ENCODE assay signal across 8 mouse cellular contexts in the genomic region with DNA sequence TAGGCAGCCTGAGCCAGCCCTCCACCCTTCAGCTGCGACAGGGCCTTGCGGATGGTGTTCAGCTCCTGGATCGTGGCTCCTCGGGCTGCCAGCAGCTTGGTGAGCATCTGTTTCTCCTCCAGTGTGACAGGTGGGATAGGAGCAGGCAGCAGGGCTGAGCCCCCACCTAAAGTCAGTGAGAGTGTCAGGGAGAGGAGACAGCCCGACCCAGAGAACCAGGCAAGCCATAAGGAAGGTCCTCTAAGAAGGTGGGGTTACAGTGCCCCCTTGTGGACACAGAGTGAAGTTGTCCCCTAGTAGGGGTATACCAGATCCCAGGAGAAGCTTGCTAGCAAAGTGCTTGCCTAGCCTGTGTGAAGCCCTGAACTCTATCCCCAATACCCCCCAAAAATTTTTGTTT. TPM values are rescaled to one million over a fixed set of nuclear protein-coding genes. Genes with fewer than 3 reads are reported as not detected.
DNase-seq lines count a peak whose midpoint lies in the region; ATAC-seq and TF ChIP-seq lines count a peak whose summit lies in the region.

No protein-coding gene starts in this region.

- no peak overlapping the region for H3K27ac ChIP-seq in left cerebral cortex, adult 2 months
- no peak overlapping the region for H3K27ac ChIP-seq in forebrain, embryonic 11.5 days (ENCODE audit: low read depth, low read length)

- no peak overlapping the region for H3K4me2 ChIP-seq in forebrain, embryonic 11.5 days (ENCODE audit: low read depth, low read length, severe bottlenecking)

- 51% methylated on average over 5 of the region's 5 CpGs for WGBS in forebrain, embryonic 11.5 days

- intact Hi-C loops in left cerebral cortex, adult 2 months (cut with DNase I), result no loop called here

- H3K27me3 ChIP-seq in forebrain, embryonic 11.5 days (ENCODE audit: control insufficient read depth, insufficient read depth, low read length), result no peaks in the 10 kb centered on the region

- peaks cover 5% of the 10 kb centered on the region; the same call in 1 of the 2 replicates for H3K36me3 ChIP-seq in forebrain, embryonic 11.5 days (ENCODE audit: control insufficient read depth, insufficient read depth, low read length)

- peak; percentile 72 for TF ChIP-seq CTCF in left cerebral cortex, adult 2 months (IDR thresholded peaks at IDR 0.05)

- H3K9me3 ChIP-seq in forebrain, embryonic 11.5 days (ENCODE audit: control insufficient read depth, low read length), result no peaks in the 10 kb centered on the region

- H3K4me3 ChIP-seq in left cerebral cortex, adult 2 months, result no peak overlapping the region
- H3K4me3 ChIP-seq in forebrain, embryonic 11.5 days (ENCODE audit: low read depth, low read length), result no peak overlapping the region

- DNase-seq in left cerebral cortex, adult 2 months (ENCODE audit: extremely low spot score in 1 of 2, low spot score in 2 of 2), result peak; percentile 47
- no peak for DNase-seq in left cerebral cortex, adult 8-10 months (ENCODE audit: low spot score in 2 of 2)
- DNase-seq in brain, adult 2 months (ENCODE audit: low read depth, low spot score), result peak; percentile 58
- DNase-seq in forebrain, embryonic 11.5 days (ENCODE audit: low spot score), result peak; percentile 85
- peak; percentile 76 for DNase-seq in kidney, postnatal 10 days
- peak; percentile 63 for DNase-seq in lung, postnatal 14 days
- peak; percentile 72 for DNase-seq in retina, postnatal 7 days (ENCODE audit: low read depth, low spot score)
- DNase-seq in ovary, adult 18-20 months (ENCODE audit: low spot score), result no peak

- H3K9ac ChIP-seq in forebrain, embryonic 11.5 days (ENCODE audit: low read length), result 0 out of 2 replicates have a peak overlapping the region, but pooled peaks have one; percentile 24

- ATAC-seq in forebrain, embryonic 11.5 days (replicated peaks; ENCODE audit: low FRiP score), result peak; percentile 71

- peaks cover 7% of the 10 kb centered on the region; the same call in 1 of the 2 replicates for H3K4me1 ChIP-seq in forebrain, embryonic 11.5 days (replicated peaks; ENCODE audit: control insufficient read depth, insufficient read depth, low read length)

RNA-seq across cellular contexts. Expression of a gene that starts 1.5 kb away (rescaled TPM):
- total RNA-seq in left cerebral cortex, adult 2 months (2021), result 1 to 10 TPM; 4.0 to 5.0 TPM
- total RNA-seq in left cerebral cortex, adult 8-10 months (2022), result 1 to 10 TPM; 3.3 to 4.9 (median 3.9) TPM
- polyA plus RNA-seq in forebrain, embryonic 11.5 days (2014; fragmentation: Nextera tagmentation; extraction: Ambion mirVana), result 9.8 and 10.2 TPM in 2 replicates

RNA-seq across cellular contexts. Expression of a gene that starts 14.3 kb away (rescaled TPM):
- total RNA-seq in left cerebral cortex, adult 2 months (2021), result 100 to 1,000 TPM; 117 to 126 TPM
- total RNA-seq in left cerebral cortex, adult 8-10 months (2022), result 100 to 1,000 TPM; 112 to 132 (median 120) TPM
- polyA plus RNA-seq in forebrain, embryonic 11.5 days (2014; fragmentation: Nextera tagmentation; extraction: Ambion mirVana), result 33.5 and 34.6 TPM in 2 replicates

RNA-seq across cellular contexts. Expression of a gene that starts 43.1 kb away (rescaled TPM):
- total RNA-seq in left cerebral cortex, adult 2 months (2021), result 10 to 100 TPM; 22.2 to 26.4 TPM
- 10 to 100 TPM; 23.4 to 26.9 (median 24.4) TPM for total RNA-seq in left cerebral cortex, adult 8-10 months (2022)
- polyA plus RNA-seq in forebrain, embryonic 11.5 days (2014; fragmentation: Nextera tagmentation; extraction: Ambion mirVana), result 37.5 and 40.9 TPM in 2 replicates

RNA-seq across cellular contexts. Expression of a gene that starts 46.5 kb away (rescaled TPM):
- total RNA-seq in left cerebral cortex, adult 2 months (2021), result 10 to 100 TPM; 60.3 to 61.1 TPM
- total RNA-seq in left cerebral cortex, adult 8-10 months (2022), result 10 to 100 TPM; 58.6 to 61.1 (median 59.1) TPM
- 61.3 and 65.5 TPM in 2 replicates for polyA plus RNA-seq in forebrain, embryonic 11.5 days (2014; fragmentation: Nextera tagmentation; extraction: Ambion mirVana)

RNA-seq across cellular contexts. Expression of a gene that starts 59.8 kb away (rescaled TPM):
- 1 to 10 TPM; 1.5 to 2.2 TPM for total RNA-seq in left cerebral cortex, adult 2 months (2021)
- total RNA-seq in left cerebral cortex, adult 8-10 months (2022), result 1 to 10 TPM; 1.8 to 2.9 (median 2.2) TPM
- polyA plus RNA-seq in forebrain, embryonic 11.5 days (2014; fragmentation: Nextera tagmentation; extraction: Ambion mirVana), result 0.32 and 0.53 TPM in 2 replicates

Comparison
In these comparisons a context has a peak if more than half of its experiments do, and no peak if none do; other contexts are left out.
1. DNase-seq: peak in left cerebral cortex, adult 2 months (2 of 2), brain, adult 2 months (single experiment), forebrain, embryonic 11.5 days (single experiment), kidney, postnatal 10 days (single experiment), lung, postnatal 14 days (single experiment) and retina, postnatal 7 days (single experiment); none in left cerebral cortex, adult 8-10 months (0 of 2) and ovary, adult 18-20 months (single experiment).